Mouse (Mus musculus): ENCODE measurements around the gene Herc6. TPM values are rescaled to one million over a fixed set of nuclear protein-coding genes. Genes with fewer than 3 reads are reported as not detected.

The Herc6 gene
- 4.1 TPM for polyA plus RNA-seq (2014; fragmentation: Illumina TruSeq; extraction: RNeasy Lipid Tissue Mini Kit (QIAGEN cat#74804); ENCODE audit: insufficient read depth, low read depth, low replicate concordance)

DNA sequence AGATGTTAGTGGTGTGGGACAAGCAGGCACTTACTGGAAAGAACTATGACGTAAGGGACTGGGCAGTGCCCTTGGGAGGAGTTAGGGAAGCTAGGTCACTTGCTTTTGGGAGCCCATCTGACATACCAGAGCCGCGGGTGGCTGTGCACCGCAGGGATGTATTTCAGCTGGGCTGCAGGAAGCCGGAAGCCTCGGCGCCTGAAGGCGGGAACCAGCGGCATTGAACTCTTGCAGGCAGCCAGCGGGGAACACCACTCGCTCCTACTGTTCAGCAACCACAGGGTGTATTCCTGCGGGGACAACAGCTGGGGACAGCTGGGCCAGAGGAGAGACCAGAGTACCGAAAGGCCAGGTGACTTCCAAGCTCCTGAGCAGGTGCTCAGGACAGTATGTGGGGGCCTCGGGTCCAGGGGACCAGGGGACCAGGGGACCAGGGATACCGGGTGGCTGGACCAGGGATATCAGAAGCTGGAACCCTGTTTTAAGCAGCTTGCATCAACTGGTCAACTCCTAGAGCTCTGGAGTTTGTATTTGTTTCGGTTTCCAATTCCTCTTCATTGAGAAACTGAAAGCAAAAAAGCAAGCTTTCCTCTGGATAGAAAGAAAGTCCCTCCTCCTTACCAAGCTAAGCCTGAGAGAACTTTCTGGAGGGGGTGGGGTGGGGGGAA is at the start of gene Herc6:
Herc6 (plus strand) TSS at position 120 of the 668 bp plus-strand sequence.

DNA sequence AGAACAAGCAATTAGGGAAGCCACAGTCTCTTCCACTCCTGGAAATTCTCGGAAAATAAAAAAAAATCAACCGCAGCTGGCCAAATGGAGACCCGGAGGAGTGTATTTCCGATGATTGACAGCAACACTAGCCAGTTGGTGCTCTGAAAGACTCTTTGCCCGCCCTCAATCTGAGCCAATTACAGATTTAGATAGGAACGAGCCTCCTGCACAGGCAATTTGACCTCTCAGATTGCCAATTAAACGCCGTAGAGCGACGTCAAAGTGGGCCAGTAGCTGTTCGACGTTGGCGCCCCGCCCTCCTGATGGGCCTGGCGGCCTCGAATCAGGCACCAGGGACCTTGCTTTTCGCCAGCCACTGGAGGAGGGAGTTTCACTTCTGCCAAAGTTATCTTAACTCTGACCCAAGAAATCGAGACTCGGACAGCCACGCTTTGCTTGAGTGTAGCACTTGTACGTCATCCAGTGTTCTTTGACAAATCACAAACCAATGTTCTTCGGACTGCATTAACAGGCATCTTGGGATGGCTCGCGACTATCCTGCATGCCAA is 45.3 kb upstream of the Herc6 start, which contains the start of gene Ppm1k:
Ppm1k (minus strand) TSS at position 83 of the 551 bp plus-strand sequence.

DNA sequence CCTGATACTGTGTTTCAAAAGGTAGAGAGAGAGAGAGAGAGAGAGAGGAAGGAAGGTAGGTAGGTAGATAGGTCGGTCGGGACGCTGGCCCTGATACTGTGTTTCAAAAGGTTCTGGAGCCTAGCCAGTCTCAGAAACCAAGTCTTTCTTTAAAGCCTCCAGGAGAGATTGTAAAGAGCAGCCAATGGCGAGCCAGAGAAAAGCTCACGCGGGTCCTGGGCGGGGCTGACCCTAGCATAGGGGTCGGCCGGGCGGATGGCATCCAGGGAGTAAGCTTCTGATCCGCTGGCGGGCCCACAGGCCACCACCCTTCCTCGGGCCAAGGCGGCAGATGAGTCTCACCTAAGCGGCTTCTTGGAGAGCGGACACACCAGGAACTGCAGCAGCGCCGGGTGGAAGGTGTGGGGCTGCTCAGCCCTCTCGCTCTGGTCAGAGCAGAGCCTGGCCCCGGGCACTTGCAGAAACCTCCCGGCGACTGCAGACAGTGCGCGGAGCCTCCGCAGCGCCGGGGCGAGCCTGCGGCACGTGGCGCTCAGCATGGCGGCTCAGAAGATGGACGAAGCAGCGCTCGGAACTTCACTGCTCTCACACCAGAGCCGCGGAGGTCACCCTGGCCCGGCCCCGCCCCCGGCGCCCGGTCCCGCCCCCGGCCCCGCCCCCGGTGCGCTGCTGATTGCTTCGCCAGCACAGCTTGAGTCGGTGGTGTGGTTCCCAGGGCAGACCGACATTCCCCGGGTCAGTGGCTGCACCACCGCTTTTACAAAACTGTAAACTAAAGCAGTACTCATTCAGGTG is 110.9 kb downstream of the Herc6 start, which contains the start of gene Pyurf:
Pyurf (minus strand) TSS at position 612 of the 795 bp plus-strand sequence.

GRCm38 (mm10) chr6:57702376-57702742 is 121.6 kb downstream of the Herc6 start, which contains the start of gene Lancl2:
Gene Lancl2, plus strand, starts transcription at chr6:57702540.

Other genes starting within 250 kb of the Herc6 start
- gene Vmn1r17, start 217.3 kb upstream of the Herc6 start, polyA plus RNA-seq (2014; fragmentation: Illumina TruSeq; extraction: RNeasy Lipid Tissue Mini Kit (QIAGEN cat#74804); ENCODE audit: insufficient read depth, low read depth, low replicate concordance), result not detected
- not detected for gene Vmn1r18, start 185.2 kb upstream of the Herc6 start, polyA plus RNA-seq (2014; fragmentation: Illumina TruSeq; extraction: RNeasy Lipid Tissue Mini Kit (QIAGEN cat#74804); ENCODE audit: insufficient read depth, low read depth, low replicate concordance)
- not detected for gene Vmn1r19, start 177.2 kb upstream of the Herc6 start, polyA plus RNA-seq (2014; fragmentation: Illumina TruSeq; extraction: RNeasy Lipid Tissue Mini Kit (QIAGEN cat#74804); ENCODE audit: insufficient read depth, low read depth, low replicate concordance)
- gene Vmn1r20, start 152.1 kb upstream of the Herc6 start, polyA plus RNA-seq (2014; fragmentation: Illumina TruSeq; extraction: RNeasy Lipid Tissue Mini Kit (QIAGEN cat#74804); ENCODE audit: insufficient read depth, low read depth, low replicate concordance), result not detected
- gene Ppm1k, start 45.5 kb upstream of the Herc6 start, polyA plus RNA-seq (2014; fragmentation: Illumina TruSeq; extraction: RNeasy Lipid Tissue Mini Kit (QIAGEN cat#74804); ENCODE audit: insufficient read depth, low read depth, low replicate concordance), result 4.7 TPM
- 7.3 TPM for gene Pyurf, start 111.1 kb downstream of the Herc6 start, polyA plus RNA-seq (2014; fragmentation: Illumina TruSeq; extraction: RNeasy Lipid Tissue Mini Kit (QIAGEN cat#74804); ENCODE audit: insufficient read depth, low read depth, low replicate concordance)
- 7.0 TPM for gene Lancl2, start 121.5 kb downstream of the Herc6 start, polyA plus RNA-seq (2014; fragmentation: Illumina TruSeq; extraction: RNeasy Lipid Tissue Mini Kit (QIAGEN cat#74804); ENCODE audit: insufficient read depth, low read depth, low replicate concordance)
- gene Vopp1, start 244.2 kb downstream of the Herc6 start, polyA plus RNA-seq (2014; fragmentation: Illumina TruSeq; extraction: RNeasy Lipid Tissue Mini Kit (QIAGEN cat#74804); ENCODE audit: insufficient read depth, low read depth, low replicate concordance), result 15.7 TPM

Measured in lung, adult 10 weeks (tissue).